Comparison of ENCODE assay signal across 8 mouse cellular contexts in the genomic region with DNA sequence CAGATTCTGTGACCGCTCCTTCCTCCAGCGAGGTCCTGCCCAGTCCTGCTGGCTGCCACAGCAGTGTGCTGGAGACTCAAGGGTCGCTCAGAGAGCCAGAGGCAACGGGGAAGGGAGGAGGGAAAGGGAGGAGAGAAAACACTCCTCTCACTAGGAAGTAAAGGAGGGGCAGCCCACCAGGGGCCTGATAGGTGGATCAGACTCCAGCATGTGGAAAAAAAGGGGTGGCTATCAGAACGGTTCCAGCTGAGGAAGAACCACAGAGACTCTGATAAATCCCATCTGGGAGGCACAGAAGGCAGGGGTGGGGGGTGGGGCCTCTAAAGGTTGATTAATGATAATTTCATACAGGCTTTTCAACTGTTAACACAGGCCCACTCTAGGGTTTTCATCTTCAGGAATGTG. TPM values are rescaled to one million over a fixed set of nuclear protein-coding genes. Genes with fewer than 3 reads are reported as not detected.
A peak's percentile ranks its signal among the peaks of the same experiment; 100 is the strongest.
DNase-seq lines count a peak whose midpoint lies in the region; ATAC-seq and TF ChIP-seq lines count a peak whose summit lies in the region.

No protein-coding gene starts in this region.

- ATAC-seq in hindbrain, embryonic 11.5 days (ENCODE audit: low FRiP score), result peak; percentile 49; the same call in 1 of the 2 replicates
- ATAC-seq in hindbrain, embryonic 14.5 days (ENCODE audit: low FRiP score), result no peak
- ATAC-seq in liver, postnatal 0 days, result peak; percentile 92

- TF ChIP-seq EP300 in liver, postnatal 0 days (IDR thresholded peaks at IDR 0.05; ENCODE audit: low read depth), result peak; percentile 98

- H3K9ac ChIP-seq in hindbrain, embryonic 11.5 days (ENCODE audit: low read depth, low read length), result no peak overlapping the region
- H3K9ac ChIP-seq in hindbrain, embryonic 14.5 days, result no peak overlapping the region
- H3K9ac ChIP-seq in liver, postnatal 0 days (replicated peaks), result peak overlapping the region; percentile 49

- peaks cover 6% of the 10 kb centered on the region; the same call in 1 of the 2 replicates for H3K36me3 ChIP-seq in hindbrain, embryonic 11.5 days (ENCODE audit: control insufficient read depth, insufficient read depth, low read length)
- no peaks in the 10 kb centered on the region; the same call in 1 of the 2 replicates for H3K36me3 ChIP-seq in hindbrain, embryonic 14.5 days (replicated peaks; ENCODE audit: control insufficient read depth, insufficient read depth)
- peaks cover 66% of the 10 kb centered on the region for H3K36me3 ChIP-seq in liver, postnatal 0 days (replicated peaks; ENCODE audit: insufficient read depth, low read length)

- no peak for TF ChIP-seq POLR2A in embryonic fibroblast, embryonic 13.5 days (IDR thresholded peaks at IDR 0.05; ENCODE audit: low read depth, low read length)
- TF ChIP-seq POLR2A in cerebellum, adult 2 months (IDR thresholded peaks at IDR 0.05; ENCODE audit: borderline replicate concordance, insufficient read depth, low read length), result no peak

- DNase-seq in hindbrain, embryonic 11.5 days (ENCODE audit: low spot score), result peak; percentile 33
- no peak for DNase-seq in hindbrain, embryonic 14.5 days (ENCODE audit: low spot score)
- peak; percentile 21 for DNase-seq in R1 (ENCODE audit: low read depth, low spot score)
- DNase-seq in liver, postnatal 0 days, result peak; percentile 58
- no peak for DNase-seq in left cerebral cortex, adult 18-20 months (ENCODE audit: low spot score in 2 of 2)
- no peak for DNase-seq in right cerebral cortex, postnatal 4 days
- no peak for DNase-seq in cerebellum, adult 2 months

- TF ChIP-seq CTCF in embryonic fibroblast, embryonic 13.5 days (IDR thresholded peaks at IDR 0.05; ENCODE audit: borderline replicate concordance, insufficient read depth, low read length), result no peak
- TF ChIP-seq CTCF in liver, postnatal 0 days (IDR thresholded peaks at IDR 0.05; ENCODE audit: low read depth), result no peak
- no peak for TF ChIP-seq CTCF in cerebellum, adult 2 months (IDR thresholded peaks at IDR 0.05; ENCODE audit: borderline replicate concordance, insufficient read depth, low read depth, low read length)

- peaks cover 16% of the 10 kb centered on the region for H3K4me1 ChIP-seq in hindbrain, embryonic 11.5 days (replicated peaks; ENCODE audit: control insufficient read depth, insufficient read depth, low read length)
- H3K4me1 ChIP-seq in hindbrain, embryonic 14.5 days (replicated peaks; ENCODE audit: control insufficient read depth, insufficient read depth, low read length), result peaks cover 9% of the 10 kb centered on the region; the same call in 1 of the 2 replicates
- H3K4me1 ChIP-seq in embryonic fibroblast, embryonic 13.5 days (ENCODE audit: control insufficient read depth, insufficient read depth, low read length), result peaks cover 12% of the 10 kb centered on the region
- H3K4me1 ChIP-seq in liver, postnatal 0 days (ENCODE audit: insufficient read depth), result peaks cover 58% of the 10 kb centered on the region
- H3K4me1 ChIP-seq in cerebellum, adult 2 months (ENCODE audit: control insufficient read depth, insufficient read depth, low read length), result no peaks in the 10 kb centered on the region

- WGBS in hindbrain, embryonic 11.5 days, result 9% methylated on average over 5 of the region's 5 CpGs
- 17% methylated on average over 5 of the region's 5 CpGs for WGBS in hindbrain, embryonic 14.5 days
- 24% methylated on average over 5 of the region's 5 CpGs for WGBS in liver, postnatal 0 days (ENCODE audit: insufficient replicate concordance)
- WGBS in cerebellum, adult 2 months, result 52% methylated on average over 5 of the region's 5 CpGs

- H3K4me2 ChIP-seq in hindbrain, embryonic 11.5 days (replicated peaks; ENCODE audit: low read depth, low read length), result no peak overlapping the region
- H3K4me2 ChIP-seq in hindbrain, embryonic 14.5 days (replicated peaks), result no peak overlapping the region
- H3K4me2 ChIP-seq in liver, postnatal 0 days (ENCODE audit: low read depth, low read length), result peak overlapping the region; percentile 62

- no peaks in the 10 kb centered on the region for H3K9me3 ChIP-seq in hindbrain, embryonic 11.5 days (ENCODE audit: control insufficient read depth, low read length)
- no peaks in the 10 kb centered on the region for H3K9me3 ChIP-seq in hindbrain, embryonic 14.5 days (ENCODE audit: control insufficient read depth, low read length)
- no peaks in the 10 kb centered on the region for H3K9me3 ChIP-seq in liver, postnatal 0 days (ENCODE audit: low read length)

- no peaks in the 10 kb centered on the region for H3K27me3 ChIP-seq in hindbrain, embryonic 11.5 days (ENCODE audit: control insufficient read depth, insufficient read depth, low read length)
- H3K27me3 ChIP-seq in hindbrain, embryonic 14.5 days (ENCODE audit: control insufficient read depth, insufficient read depth, low read length), result no peaks in the 10 kb centered on the region
- H3K27me3 ChIP-seq in liver, postnatal 0 days (ENCODE audit: insufficient read depth, low read length), result no peaks in the 10 kb centered on the region
- H3K27me3 ChIP-seq in cerebellum, adult 2 months (ENCODE audit: control insufficient read depth, insufficient read depth, low read length), result no peaks in the 10 kb centered on the region

- H3K27ac ChIP-seq in hindbrain, embryonic 11.5 days (ENCODE audit: low read depth, low read length), result 0 out of 2 replicates have a peak overlapping the region, but pooled peaks have one; percentile 18
- H3K27ac ChIP-seq in hindbrain, embryonic 14.5 days, result no peak overlapping the region
- H3K27ac ChIP-seq in embryonic fibroblast, embryonic 13.5 days (ENCODE audit: insufficient read depth, low read length), result peak overlapping the region; percentile 16; the same call in 1 of the 2 replicates
- peak overlapping the region; percentile 89 for H3K27ac ChIP-seq in liver, postnatal 0 days (ENCODE audit: low read depth)
- no peak overlapping the region for H3K27ac ChIP-seq in cerebellum, adult 2 months (ENCODE audit: insufficient read depth, low read length)

- no peak overlapping the region for H3K4me3 ChIP-seq in hindbrain, embryonic 11.5 days (ENCODE audit: low read depth, low read length)
- H3K4me3 ChIP-seq in hindbrain, embryonic 14.5 days (replicated peaks; ENCODE audit: low read length), result no peak overlapping the region
- no peak overlapping the region for H3K4me3 ChIP-seq in embryonic fibroblast, embryonic 13.5 days (ENCODE audit: insufficient read depth, low read length)
- peak overlapping the region; percentile 10; the same call in 1 of the 2 replicates for H3K4me3 ChIP-seq in liver, postnatal 0 days (ENCODE audit: low read depth, low read length)
- no peak overlapping the region for H3K4me3 ChIP-seq in cerebellum, adult 2 months (replicated peaks; ENCODE audit: insufficient read depth, low read depth, low read length)

RNA-seq across cellular contexts. Expression of gene Plekho2, which starts 24.8 kb away (rescaled TPM):
- 10.2 and 10.7 TPM in 2 replicates for polyA plus RNA-seq in hindbrain, embryonic 11.5 days (2014; fragmentation: Nextera tagmentation; extraction: Ambion mirVana)
- polyA plus RNA-seq in hindbrain, embryonic 14.5 days (2014; fragmentation: Nextera tagmentation; extraction: Ambion mirVana), result 4.4 and 4.6 TPM in 2 replicates
- 58.1 and 78.4 TPM in 2 replicates for polyA plus RNA-seq in embryonic fibroblast, embryonic 13.5 days (2011; ENCODE audit: insufficient read length, low read depth, missing spikeins)
- 14.3 and 14.5 TPM in 2 replicates for polyA plus RNA-seq in liver, postnatal 0 days (2015; fragmentation: Nextera tagmentation; extraction: Ambion mirVana)
- 10 to 100 TPM; 11.6 to 18.2 TPM for total RNA-seq in left cerebral cortex, adult 18-20 months (2021)
- 27.3 and 28.5 TPM in 2 replicates for polyA plus RNA-seq in cerebellum, adult 2 months (2012; rRNA removed)

RNA-seq across cellular contexts. Expression of gene Pif1, which starts 32.0 kb away (rescaled TPM):
- 9.9 and 12.5 TPM in 2 replicates for polyA plus RNA-seq in hindbrain, embryonic 11.5 days (2014; fragmentation: Nextera tagmentation; extraction: Ambion mirVana)
- 1.9 and 2.2 TPM in 2 replicates for polyA plus RNA-seq in hindbrain, embryonic 14.5 days (2014; fragmentation: Nextera tagmentation; extraction: Ambion mirVana)
- polyA plus RNA-seq in embryonic fibroblast, embryonic 13.5 days (2011; ENCODE audit: insufficient read length, low read depth, missing spikeins), result 8.3 and 10.9 TPM in 2 replicates
- polyA plus RNA-seq in liver, postnatal 0 days (2015; fragmentation: Nextera tagmentation; extraction: Ambion mirVana), result 3.2 and 3.5 TPM in 2 replicates
- under 1 TPM; 0.45 to 0.46 TPM for total RNA-seq in left cerebral cortex, adult 18-20 months (2021)
- 0.11 and 0.14 TPM in 2 replicates for polyA plus RNA-seq in cerebellum, adult 2 months (2012; rRNA removed)

RNA-seq across cellular contexts. Expression of gene Ankdd1a, which starts 35.0 kb away (rescaled TPM):
- 0.20 and 0.71 TPM in 2 replicates for polyA plus RNA-seq in hindbrain, embryonic 11.5 days (2014; fragmentation: Nextera tagmentation; extraction: Ambion mirVana)
- polyA plus RNA-seq in hindbrain, embryonic 14.5 days (2014; fragmentation: Nextera tagmentation; extraction: Ambion mirVana), result 0.38 and 1.0 TPM in 2 replicates
- polyA plus RNA-seq in embryonic fibroblast, embryonic 13.5 days (2011; ENCODE audit: insufficient read length, low read depth, missing spikeins), result not detected in 2 replicates
- polyA plus RNA-seq in liver, postnatal 0 days (2015; fragmentation: Nextera tagmentation; extraction: Ambion mirVana), result not detected in 2 replicates
- 1 to 10 TPM; 2.3 to 3.7 TPM for total RNA-seq in left cerebral cortex, adult 18-20 months (2021)
- 0.79 and 1.1 TPM in 2 replicates for polyA plus RNA-seq in cerebellum, adult 2 months (2012; rRNA removed)

Comparison
In these comparisons a context has a peak if more than half of its experiments do, and no peak if none do; other contexts are left out.
1. DNase-seq: peak in hindbrain, embryonic 11.5 days (single experiment), R1 (single experiment) and liver, postnatal 0 days (single experiment); none in hindbrain, embryonic 14.5 days (single experiment), left cerebral cortex, adult 18-20 months (0 of 2), right cerebral cortex, postnatal 4 days (single experiment) and cerebellum, adult 2 months (0 of 2).
2. H3K27ac ChIP-seq: peak in hindbrain, embryonic 11.5 days (single experiment), embryonic fibroblast, embryonic 13.5 days (single experiment) and liver, postnatal 0 days (single experiment); none in hindbrain, embryonic 14.5 days (single experiment) and cerebellum, adult 2 months (single experiment).